Mouse (Mus musculus): ENCODE measurements around the gene Fam20a.

Gene Fam20a

GRCm38 (mm10) chr11:109716981-109717380 is 5.1 kb downstream of the Fam20a start:
- DNase-seq (ENCODE audit: low spot score in 2 of 2): no peak

DNA sequence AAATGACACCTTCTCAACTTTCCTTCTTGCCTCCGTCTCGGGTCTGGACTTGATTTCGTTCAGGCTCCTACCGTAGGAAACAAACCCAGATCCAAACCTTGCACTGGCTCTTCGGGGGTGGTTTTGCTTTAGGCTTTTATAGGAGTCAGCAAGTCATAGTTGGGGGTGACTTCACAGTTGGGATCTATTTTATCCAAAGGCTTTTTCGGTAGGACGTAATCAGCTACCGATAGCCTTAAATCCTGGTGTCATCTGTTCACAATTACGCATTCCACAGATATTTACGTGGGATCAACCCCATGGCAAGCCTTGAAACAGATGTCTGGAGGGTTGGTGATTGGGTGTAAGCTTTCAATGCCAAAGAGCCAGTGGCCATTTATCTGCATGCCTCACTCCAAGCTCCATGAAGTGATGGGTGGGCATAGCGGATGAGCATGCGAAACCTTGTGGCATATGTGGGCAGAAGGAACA is 6.7 kb downstream of the Fam20a start:
- DNase-seq (ENCODE audit: low spot score in 2 of 2): no peak

GRCm38 (mm10) chr11:109714341-109715247 is 7.5 kb downstream of the Fam20a start:
- no peak for DNase-seq (ENCODE audit: low spot score in 2 of 2)

DNA sequence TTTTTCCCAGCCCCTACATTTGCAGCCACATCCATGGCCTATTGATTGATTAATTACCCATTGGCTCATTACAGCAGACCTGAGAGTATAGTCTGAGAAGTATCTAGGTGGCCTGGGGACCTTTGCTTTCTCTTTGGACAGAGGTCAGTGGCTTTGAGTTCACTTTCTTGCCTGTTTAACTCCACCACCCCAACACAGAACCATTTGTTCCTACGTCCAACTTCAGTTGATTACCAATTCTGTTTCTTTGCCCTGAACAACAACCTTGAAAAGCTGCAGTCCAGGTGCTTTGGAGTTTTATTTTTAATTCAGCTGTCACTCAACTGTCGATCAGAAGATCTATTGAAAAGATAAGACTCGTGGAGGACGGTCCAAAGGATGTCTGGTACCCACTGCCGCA is 12.6 kb downstream of the Fam20a start:
- no peak for DNase-seq (ENCODE audit: low spot score in 2 of 2)

DNA sequence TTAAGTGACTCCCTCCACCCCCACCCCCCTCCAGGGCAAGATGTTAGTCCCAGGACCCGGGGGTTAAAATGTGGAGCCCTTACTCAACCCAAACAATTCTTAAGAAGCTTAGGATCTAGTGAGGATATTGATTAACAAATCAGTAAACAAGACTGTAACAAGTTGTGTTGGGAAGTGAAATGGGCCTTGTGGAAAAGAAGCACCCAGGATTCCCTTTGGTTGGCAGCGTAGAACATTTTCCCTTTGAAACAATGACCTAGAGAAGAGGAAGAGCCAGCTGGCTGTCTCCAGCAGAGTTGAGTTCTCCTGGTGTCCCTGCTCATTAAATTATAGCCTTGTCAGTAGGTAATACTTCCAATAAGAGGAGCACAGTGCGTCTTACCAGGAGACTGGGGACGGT is 13.3 kb downstream of the Fam20a start:
- no peak for DNase-seq (ENCODE audit: low spot score in 2 of 2)

GRCm38 (mm10) chr11:109707442-109707841 is 14.6 kb downstream of the Fam20a start:
- DNase-seq (ENCODE audit: low spot score in 2 of 2): no peak

GRCm38 (mm10) chr11:109706586-109706985 is 15.5 kb downstream of the Fam20a start:
- no peak for DNase-seq (ENCODE audit: low spot score in 2 of 2)

GRCm38 (mm10) chr11:109706055-109706412 is 16.0 kb downstream of the Fam20a start:
- DNase-seq (ENCODE audit: low spot score in 2 of 2): no peak

- DNase-seq (ENCODE audit: low spot score in 2 of 2): no peak
Observed at GRCm38 (mm10) chr11:109705336-109706054, 16.6 kb downstream of the Fam20a start.

DNA sequence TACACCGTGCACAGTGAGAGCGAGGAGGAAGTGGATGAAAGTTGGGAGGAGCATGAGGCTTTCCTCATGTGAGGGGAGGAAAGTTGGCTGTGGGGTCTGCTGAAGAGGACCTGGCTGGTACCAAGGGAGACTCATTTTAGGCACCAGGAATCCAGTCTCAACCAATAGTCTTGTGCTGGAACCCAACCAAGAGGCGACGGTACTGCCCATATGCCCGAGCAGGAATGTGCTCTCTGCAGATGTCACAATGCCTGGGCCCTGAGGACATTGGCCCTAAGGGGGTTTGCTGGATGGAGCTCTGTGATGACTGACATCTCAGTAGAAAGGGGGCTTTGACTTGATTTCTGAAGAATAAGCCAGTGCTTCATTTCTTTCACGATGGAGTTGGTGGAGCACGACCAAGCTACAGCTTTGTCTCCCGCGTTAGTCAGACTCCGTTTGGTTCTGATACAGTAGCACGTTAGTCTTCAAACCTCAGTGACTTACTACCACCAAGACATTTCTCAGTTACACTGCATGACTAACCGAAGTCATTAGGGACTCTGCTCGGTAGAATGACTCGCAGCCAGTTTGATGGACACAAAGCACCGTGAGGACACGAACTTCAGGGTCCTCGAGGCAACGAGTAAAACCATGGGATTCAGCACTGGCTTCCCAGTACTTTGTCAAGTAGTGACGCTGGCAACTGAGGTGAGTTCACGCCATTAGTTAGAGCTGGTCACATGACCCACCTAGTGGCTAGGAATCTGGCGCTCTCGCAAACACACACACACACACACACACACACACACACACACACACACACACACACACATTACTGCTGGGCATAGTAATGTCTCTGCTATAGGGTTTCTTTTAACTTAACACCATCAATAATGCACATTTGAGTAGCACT is 17.5 kb downstream of the Fam20a start:
- DNase-seq (ENCODE audit: low spot score in 2 of 2): no peak

- DNase-seq (ENCODE audit: low spot score in 2 of 2): no peak
Observed at GRCm38 (mm10) chr11:109703845-109704244, 18.2 kb downstream of the Fam20a start.

GRCm38 (mm10) chr11:109702031-109702815 is 19.9 kb downstream of the Fam20a start:
- DNase-seq (ENCODE audit: low spot score in 2 of 2): no peak

- no peak for DNase-seq (ENCODE audit: low spot score in 2 of 2)
Observed at GRCm38 (mm10) chr11:109700761-109701160, 21.3 kb downstream of the Fam20a start.

GRCm38 (mm10) chr11:109699784-109700183 is 22.3 kb downstream of the Fam20a start:
- no peak for DNase-seq (ENCODE audit: low spot score in 2 of 2)

DNA sequence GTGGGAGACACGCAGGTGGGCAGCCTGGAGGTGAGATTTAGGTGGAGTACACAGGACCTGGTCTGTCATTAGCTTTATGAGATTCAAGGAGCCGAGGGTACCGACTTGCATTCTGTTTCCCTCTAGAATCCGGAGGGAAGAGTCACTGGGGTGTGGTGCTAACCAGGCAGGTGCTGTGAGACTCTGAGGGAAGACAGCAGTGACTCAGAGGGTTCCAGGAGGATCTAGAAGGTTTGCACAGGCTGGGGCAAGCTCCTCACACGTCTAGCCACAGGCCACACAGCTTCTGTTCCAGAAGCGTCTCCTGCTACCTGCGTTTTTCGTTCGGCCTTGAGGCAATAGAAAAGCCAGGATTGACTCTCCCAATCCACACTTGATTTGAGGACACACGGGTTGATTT is 23.3 kb downstream of the Fam20a start:
- DNase-seq (ENCODE audit: low spot score in 2 of 2): no peak

DNA sequence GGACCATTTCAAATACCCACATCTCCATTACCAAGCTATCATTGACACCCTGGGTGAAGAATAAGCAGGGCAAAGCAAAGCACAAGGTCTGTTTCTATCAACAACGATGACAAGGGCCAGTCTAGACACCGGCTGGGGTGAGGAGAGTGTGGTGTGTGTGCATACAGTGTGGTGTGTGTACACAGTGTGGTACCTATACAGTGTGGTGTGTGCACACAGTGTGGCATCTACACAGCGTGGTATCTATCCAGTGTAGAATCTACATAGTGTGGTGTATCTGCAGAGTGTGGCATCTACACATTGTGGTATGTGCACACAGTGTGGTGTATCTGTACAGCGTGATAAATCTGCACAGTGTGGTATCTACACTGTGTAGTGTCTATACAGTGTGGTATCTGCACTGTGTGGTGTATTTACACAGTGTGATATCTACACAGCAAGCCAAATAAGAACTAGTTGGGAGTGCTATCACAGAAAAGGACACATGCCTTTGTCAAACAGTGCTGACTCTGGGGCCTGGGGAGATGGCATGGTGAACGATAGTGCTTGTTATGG is 24.9 kb downstream of the Fam20a start:
- no peak for DNase-seq (ENCODE audit: low spot score in 2 of 2)

GRCm38 (mm10) chr11:109696519-109696918 is 25.6 kb downstream of the Fam20a start:
- DNase-seq (ENCODE audit: low spot score in 2 of 2): no peak

GRCm38 (mm10) chr11:109692737-109693136 is 29.3 kb downstream of the Fam20a start:
- no peak for DNase-seq (ENCODE audit: low spot score in 2 of 2)

DNA sequence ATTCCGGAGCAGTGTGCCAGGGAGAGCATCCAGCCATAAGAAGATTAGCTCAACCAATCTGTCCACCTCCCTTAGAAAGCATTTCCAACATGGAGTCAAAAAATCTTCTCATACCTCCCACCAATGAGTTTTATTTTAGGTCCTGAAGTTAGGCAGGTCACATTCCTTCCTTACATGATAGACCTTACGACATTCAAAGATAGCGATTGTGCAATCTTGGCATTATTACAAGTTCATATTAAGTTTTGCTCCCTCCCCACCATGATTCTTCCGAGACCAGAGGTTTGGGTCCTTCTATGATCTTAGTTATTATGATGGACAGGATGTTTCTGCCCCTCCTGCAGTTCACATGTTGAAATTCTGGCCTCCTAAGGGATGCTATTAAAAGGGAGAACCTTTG is 32.5 kb downstream of the Fam20a start:
- no peak for DNase-seq (ENCODE audit: low spot score in 2 of 2)

- no peak for DNase-seq (ENCODE audit: low spot score in 2 of 2)
Observed at GRCm38 (mm10) chr11:109682221-109682620, 39.9 kb downstream of the Fam20a start.

DNA sequence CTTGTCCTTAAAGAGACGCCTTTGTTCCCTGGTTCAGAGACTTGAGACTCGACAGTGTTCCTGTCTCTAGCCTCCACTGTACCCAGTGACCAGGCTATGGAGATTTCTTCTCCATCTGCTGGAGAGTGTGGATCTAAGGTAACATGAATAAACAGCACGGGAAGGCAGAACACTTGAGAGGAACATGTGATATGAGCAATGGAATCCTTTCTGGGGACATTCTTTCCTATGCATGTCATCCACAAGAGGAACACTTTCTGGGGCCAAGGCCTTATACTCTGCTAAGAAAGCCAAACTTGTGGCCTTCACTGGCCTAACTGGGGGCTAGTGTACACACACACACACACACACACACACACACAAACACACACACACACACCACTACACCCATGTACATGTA is 40.5 kb downstream of the Fam20a start:
- DNase-seq (ENCODE audit: low spot score in 2 of 2): no peak

Measured in frontal cortex, postnatal 10 days (tissue).